Mouse (Mus musculus): ENCODE data around the gene Wt1.

DNA sequence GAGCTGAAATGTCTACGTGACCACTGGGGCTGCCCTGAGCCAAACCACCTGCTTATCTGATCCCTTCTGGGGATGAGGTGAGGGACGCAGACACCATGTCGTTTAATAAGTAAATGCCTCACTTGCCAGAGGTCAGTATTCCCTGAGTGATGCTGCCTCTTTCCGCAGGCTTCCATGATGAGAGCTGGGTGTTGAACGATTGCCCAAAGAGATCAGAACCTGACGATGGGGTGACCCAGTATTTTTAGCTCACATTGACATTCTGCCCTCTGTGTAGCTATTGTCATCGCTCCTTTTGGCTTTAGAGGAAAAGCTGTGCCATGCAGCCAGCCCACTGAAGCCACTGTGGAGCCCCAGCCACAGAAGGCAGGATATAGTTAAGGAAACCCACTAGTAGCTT, 13.1 kb downstream of the Wt1 start:
- TF ChIP-seq FLI1 (IDR thresholded peaks at IDR 0.05; ENCODE audit: low read length): no peak
- no peak for TF ChIP-seq GATA1 (IDR thresholded peaks at IDR 0.05; ENCODE audit: borderline replicate concordance, low read length)
